Mouse (Mus musculus): ENCODE results near the gene Cntn4.

Cntn4 gene

DNA sequence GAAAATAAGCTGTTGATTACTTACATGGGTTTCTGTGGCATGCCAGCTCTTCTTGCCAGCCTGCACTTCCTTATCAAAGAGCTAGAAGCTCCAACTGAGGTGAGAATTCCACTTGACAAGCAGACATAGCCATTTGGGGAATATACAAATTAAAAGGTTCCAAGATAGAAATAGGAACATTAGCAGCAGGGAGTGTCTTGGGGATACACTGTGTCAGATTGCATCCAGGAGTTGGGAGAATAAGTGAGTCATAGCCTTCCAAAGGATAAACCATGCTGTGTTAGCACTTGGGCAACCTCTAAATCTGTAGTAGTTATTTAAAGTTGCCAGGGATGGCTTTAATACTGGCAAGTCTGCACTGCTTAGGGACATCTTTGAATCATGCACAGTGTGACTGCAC, 263.1 kb downstream of the Cntn4 start:
- TF ChIP-seq GATA4 (IDR thresholded peaks at IDR 0.05; ENCODE audit: insufficient replicate concordance, low read length) = no peak

DNA sequence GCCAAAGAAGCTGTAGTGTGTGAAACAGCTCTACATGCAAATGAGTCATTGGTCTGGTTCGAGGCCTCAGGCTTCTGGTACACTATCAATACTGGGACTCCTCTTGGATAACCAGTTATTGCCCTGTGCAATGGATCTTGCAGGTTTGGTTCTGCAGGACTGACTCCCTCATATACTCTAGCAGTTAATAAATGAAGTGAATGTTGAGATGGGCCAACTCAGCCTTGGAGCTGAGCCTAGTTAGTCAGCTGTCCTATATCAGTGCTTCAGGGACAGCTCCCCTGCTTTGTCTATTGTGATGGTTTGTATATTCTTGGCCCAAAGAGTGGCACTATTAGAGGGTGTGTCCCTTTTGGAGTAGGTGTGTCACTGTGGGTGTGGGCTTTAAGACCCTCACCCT, 314.0 kb downstream of the Cntn4 start:
- TF ChIP-seq GATA4 (IDR thresholded peaks at IDR 0.05; ENCODE audit: insufficient replicate concordance, low read length) = no peak

DNA sequence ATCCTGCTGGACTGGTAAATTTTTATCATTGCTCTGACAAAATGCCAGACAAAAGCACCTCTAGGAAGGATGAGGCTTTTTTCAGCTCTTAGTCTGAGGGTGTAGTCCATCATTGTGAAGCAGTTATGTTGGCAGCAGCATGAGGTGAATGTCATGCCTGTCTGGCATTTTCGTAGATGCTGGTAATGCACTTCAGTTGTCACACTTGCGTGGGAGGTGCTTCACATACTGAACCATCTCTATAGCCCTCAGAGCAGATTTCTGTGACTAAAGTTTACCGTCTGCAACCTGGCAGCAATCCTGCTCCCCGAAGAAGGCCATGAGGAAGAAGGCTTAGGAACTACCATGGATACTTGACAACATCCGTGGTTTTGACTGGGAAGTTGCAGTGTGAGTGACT, 335.6 kb downstream of the Cntn4 start:
- TF ChIP-seq GATA4 (IDR thresholded peaks at IDR 0.05; ENCODE audit: insufficient replicate concordance, low read length) = no peak

DNA sequence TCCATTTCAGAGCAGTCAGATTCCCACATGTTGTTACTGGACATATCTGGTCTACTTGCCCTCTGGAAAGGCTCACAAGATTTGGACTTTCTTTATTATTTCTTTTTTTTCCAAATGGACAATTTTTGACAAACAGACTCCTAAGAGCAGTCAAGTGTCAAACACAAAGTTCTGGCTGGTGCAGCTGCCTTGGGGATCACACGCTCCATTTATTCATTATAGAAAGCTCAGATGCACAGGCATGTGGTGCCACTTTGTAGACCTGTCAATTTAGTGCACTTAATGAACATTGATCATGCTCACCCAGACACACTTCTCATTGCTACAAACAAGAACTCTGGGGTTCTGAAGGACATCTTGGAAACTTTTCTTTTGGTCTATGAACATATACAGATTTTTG, 337.7 kb downstream of the Cntn4 start:
- TF ChIP-seq GATA4 (IDR thresholded peaks at IDR 0.05; ENCODE audit: insufficient replicate concordance, low read length) = no peak

DNA sequence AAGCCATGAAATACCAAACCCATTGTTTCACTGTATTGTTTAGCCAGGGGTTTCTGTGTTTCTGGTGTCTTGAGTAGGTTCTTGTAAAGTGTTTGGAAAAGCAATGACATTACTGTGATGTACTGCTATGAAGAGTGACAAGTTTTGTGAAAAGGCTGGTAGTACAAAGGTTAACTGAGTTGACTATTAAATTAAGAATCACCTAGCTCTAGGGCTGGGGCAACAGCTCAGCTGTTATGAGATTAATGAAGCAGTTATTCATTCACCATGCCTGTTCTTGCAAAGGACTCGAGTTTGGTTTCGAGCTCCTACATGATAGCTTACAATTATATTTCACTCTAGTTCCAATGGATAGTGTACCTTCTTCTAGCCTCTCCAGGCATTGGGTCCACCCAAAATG, 371.4 kb downstream of the Cntn4 start:
- no peak for TF ChIP-seq GATA4 (IDR thresholded peaks at IDR 0.05; ENCODE audit: insufficient replicate concordance, low read length)

DNA sequence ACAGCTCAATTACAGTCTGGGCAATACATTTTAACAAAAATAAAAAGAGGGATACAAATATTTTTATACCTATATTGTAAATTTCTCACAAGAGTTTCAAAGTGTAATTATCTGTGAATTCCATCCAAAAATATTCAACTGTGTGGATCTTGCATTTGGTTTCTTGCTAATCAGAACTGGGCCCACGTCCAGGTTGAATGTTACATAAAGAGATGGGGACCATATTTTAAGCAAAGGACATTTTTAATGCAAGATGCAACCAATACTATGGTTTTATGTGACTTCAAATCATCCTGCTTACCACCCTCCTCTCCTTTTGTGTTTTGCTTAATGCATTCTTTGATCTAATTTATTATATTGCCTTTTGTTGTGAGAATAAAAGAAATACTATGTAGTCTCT, 378.7 kb downstream of the Cntn4 start:
- no peak for TF ChIP-seq GATA4 (IDR thresholded peaks at IDR 0.05; ENCODE audit: insufficient replicate concordance, low read length)

DNA sequence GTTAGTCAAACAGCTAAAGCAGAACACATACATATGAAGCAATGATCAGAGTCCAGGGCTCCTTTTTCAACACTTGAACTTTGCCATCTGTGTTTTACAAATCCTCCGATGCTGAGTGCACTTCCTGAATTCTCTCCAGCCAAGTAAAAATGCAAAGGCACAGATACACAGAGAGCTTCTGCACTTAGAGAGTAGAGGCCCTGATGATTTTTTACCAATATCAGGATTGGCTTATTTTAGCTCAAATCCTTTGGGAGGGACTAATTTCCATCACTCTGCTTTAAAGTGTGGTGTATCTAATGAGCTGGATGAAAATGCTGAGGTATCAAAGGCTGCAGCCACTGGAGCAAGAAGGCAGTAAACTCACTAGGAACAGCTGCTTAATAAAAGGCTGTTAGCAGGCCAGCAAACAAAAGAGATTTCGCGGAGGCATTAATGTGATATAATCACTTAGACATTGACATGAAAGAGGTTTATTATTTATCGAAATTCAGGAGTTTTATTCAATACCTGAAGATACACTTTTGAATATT, 400.7 kb downstream of the Cntn4 start:
- no peak for TF ChIP-seq GATA4 (IDR thresholded peaks at IDR 0.05; ENCODE audit: insufficient replicate concordance, low read length)

DNA sequence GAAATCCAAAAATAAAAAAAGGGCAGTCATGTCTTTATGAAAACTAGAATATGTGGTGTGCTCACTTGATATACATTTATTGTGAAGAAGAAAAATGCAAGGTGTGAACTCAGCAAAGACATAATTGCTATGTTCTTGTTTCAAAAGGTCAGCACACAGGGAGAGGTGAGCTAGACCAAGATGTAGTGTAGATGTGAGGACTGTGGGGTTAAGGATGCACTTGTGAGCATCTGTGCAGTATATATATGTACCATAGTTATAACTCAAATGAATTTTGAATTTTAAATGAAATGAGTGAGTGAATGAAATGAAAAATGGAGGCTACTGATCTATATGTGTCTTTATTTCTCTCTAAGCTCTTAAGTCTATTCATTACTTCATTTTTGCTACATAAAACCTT, 401.2 kb downstream of the Cntn4 start:
- TF ChIP-seq GATA4 (IDR thresholded peaks at IDR 0.05; ENCODE audit: insufficient replicate concordance, low read length) = no peak

DNA sequence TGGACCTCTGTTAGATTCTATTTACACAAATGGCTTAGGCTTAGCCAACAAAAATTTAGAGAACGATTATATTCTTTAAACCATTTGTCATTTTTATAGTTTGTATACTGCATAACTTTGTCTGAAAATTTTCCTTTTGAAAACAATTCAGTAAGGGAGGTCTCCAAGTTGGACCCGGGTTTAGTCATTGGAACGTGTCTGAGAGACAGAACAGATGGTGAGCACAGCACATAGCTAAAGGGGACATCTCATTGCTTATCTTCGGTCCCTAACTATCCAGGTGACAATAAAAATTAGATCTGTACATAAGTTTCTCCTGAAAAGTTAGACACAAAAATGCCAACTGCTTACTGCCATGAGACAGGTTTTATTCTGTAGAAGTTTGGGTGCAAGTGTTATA, 420.4 kb downstream of the Cntn4 start:
- TF ChIP-seq GATA4 (IDR thresholded peaks at IDR 0.05; ENCODE audit: insufficient replicate concordance, low read length) = no peak

DNA sequence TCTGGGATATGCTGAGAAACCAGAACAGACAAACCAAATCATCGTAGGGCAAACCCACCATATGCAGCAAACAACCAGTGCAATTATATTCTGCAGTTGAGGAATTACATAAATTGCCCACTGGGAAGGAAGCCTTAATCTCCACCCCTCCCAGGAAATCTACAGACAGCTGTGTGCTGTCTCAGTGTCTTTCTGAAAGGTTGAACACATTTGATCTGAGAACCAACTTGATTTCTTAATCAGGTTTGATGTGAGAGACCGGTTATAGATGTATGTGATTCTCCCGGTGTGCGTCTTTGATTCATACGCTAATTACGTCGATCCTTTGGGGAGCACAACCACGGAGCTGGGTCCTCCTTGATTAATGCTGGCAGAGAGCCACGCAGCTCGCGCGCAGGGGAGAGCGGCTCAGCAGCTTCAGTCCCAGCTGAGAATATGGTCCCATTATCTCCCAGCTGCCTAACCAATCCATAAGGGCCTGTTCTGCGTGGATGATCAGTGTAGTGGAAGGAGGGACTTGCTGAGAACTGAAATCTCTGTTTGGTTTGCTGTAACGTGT, 441.1 kb downstream of the Cntn4 start:
- no peak for TF ChIP-seq GATA4 (IDR thresholded peaks at IDR 0.05; ENCODE audit: insufficient replicate concordance, low read length)

DNA sequence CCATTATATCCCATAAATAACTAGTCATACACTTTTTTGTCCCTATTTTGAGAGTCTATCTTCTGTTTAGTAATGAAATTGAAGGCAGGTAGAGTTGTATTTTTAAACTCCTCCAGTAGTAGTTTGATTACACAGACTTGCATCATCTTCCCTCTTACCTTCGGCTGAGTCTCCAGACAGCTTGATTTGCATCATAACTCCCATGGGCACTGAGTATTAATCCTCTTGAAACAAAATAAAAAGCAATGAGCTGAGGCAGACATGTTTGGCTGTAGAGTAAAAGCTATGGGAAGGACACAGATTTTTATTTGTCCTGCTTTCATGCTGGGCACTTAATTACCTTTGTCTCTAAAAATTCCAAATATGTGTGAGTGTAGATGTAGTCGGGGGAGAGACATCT, 476.1 kb downstream of the Cntn4 start:
- no peak for TF ChIP-seq GATA4 (IDR thresholded peaks at IDR 0.05; ENCODE audit: insufficient replicate concordance, low read length)

DNA sequence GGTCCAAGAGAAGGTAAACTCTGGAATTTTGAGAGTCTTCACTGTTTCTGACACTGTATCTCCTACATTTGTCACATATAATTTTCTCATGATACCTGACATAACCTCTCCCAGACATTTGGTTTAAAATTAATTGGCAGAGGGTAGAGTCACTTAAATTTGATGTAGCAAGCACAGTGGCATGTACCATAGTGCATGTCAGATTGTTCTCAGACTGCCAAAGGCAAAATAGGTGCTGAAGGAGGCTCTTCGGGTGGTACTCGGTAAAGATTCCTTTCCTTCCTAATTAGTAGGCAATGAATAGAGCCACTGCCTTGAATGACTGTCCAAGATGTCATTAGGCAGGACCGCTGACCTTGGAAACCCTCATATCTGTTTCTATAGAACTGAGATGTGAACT, 477.9 kb downstream of the Cntn4 start:
- no peak for TF ChIP-seq GATA4 (IDR thresholded peaks at IDR 0.05; ENCODE audit: insufficient replicate concordance, low read length)

DNA sequence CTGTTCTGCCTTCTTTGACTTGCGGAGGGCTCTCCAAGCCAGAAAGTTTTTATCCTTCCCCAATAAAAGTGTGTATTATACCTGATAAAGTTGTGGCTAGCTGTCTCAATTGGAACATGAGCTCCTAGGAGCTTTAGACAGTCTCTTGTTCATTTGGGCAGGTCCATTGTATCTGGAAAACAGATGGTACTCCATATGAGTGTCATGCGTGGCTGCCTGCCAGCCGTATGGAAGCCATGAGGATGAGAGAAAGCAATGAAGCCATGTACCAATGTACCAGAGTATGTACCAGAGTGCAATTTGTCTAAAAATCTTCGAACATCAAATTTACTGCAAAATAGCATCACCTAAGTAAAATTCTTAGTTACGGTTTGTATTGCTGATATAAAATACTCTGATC, 500.1 kb downstream of the Cntn4 start:
- TF ChIP-seq GATA4 (IDR thresholded peaks at IDR 0.05; ENCODE audit: insufficient replicate concordance, low read length) = no peak

DNA sequence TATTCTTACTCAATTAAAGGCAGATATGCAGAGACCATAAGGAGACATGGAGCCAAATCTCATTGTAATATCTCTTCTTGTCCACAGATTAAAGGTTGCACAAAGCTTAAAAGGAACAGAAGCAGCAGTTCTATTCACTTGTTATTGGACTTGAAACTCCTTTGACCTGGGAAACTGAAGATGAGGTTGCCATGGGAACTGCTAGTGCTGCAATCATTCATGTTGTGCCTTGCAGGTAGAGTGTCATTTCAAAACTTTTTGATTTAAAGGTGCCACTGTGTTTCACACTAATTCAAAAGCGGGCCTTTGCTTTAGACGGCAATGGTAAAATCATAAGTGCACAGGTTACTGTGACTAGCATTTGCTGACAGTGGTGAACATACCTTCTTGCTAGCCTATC, 504.1 kb downstream of the Cntn4 start:
- TF ChIP-seq GATA4 (IDR thresholded peaks at IDR 0.05; ENCODE audit: insufficient replicate concordance, low read length) = no peak

DNA sequence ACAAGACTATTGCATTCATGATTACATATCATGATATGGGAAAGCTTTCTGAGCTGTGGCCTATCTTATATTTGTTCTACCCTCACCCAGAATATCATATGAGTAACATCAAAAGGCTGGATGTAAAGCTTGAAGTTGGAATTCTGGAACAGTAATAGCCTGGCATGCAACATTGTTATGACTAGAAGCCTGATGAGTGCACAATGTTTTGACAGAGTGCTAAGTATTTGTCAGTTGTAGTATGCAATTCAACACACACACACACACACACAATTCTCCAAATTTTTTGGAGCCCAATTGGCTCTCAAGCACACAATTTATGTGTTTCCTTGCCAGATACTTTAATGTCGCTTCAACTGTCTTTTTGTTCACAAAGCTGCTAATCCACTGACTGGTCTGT, 523.5 kb downstream of the Cntn4 start:
- no peak for TF ChIP-seq GATA4 (IDR thresholded peaks at IDR 0.05; ENCODE audit: insufficient replicate concordance, low read length)

DNA sequence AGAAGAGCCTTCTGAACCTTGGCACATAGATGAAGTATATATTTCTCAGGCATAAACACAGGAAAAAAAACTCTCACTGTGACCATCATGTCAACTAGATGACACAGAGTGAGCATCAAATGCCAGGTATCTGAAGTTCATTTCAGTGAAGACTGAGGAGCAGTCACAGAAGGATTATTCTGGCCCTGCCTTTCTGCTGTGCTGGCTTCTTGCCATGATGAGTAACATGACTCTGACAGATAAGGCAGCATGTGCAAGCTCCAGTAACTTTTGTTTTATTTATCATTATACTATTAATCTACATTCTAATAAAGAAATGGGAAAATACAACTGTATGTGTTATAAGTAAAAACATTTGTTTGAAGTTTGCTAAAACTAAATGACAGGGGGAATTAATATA, 529.9 kb downstream of the Cntn4 start:
- TF ChIP-seq GATA4 (IDR thresholded peaks at IDR 0.05; ENCODE audit: insufficient replicate concordance, low read length) = no peak

DNA sequence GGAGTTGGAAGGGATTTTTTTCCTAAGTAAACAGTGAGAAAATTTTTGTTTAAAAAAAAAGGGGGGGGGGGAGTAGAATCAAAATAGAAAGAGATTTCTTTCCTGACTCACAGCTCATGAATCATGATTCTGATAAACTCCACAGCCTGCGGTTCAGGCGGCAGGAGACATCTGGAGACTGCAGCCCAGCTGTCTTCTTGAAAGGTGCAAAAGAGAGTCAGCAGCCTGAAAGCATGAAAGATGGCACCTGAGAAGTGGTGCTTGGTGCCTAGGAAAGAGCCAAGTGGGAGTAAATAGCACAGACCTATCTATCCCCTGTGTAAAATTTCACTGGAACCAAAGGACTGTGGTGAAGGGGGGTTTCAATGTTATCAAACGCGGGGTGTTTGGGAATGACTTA, 535.6 kb downstream of the Cntn4 start:
- TF ChIP-seq GATA4 (IDR thresholded peaks at IDR 0.05; ENCODE audit: insufficient replicate concordance, low read length) = no peak

Measured in liver, adult (tissue).